Mouse (Mus musculus) embryonic facial prominence, embryonic 14.5 days (tissue): ENCODE data around the gene Krtap5-1. TPM values are rescaled to one million over a fixed set of nuclear protein-coding genes. Genes with fewer than 3 reads are reported as not detected.
"Not testable (repeated sequence)": the region's sequence is repeated elsewhere in the genome, so short reads cannot be mapped to it uniquely, and the experiment has no call there.

Experiments used
- ATAC-seq: fragments of 200-750 bp; cut with Nextera tagmentation; 2 replicates; pipeline ENCODE4 v1.8.0; 2017; ENCODE audit warnings: low read depth, moderate number of reproducible peaks, moderate TSS enrichment
- DNase-seq: peaks from one replicate; pipeline ENCODE4 v3.0.0-alpha.2; 2015; ENCODE audit warnings: low spot score
- H3K27ac ChIP-seq: fragments of 300-500 bp; sonication (generic); replicated peaks from 2 replicates; pipeline ENCODE4 v1.5.1; 2014; ENCODE audit warnings: low read depth, mild to moderate bottlenecking, low read length, moderate library complexity
- H3K27me3 ChIP-seq: fragments of 300-500 bp; sonication (generic); replicated peaks from 2 replicates; pipeline ENCODE4 v1.6.1; 2014; ENCODE audit warnings: low read length; ENCODE audit not compliant: control insufficient read depth, insufficient read depth
- H3K36me3 ChIP-seq: fragments of 300-500 bp; sonication (generic); 2 replicates; pipeline ENCODE4 v1.6.1; 2014; ENCODE audit warnings: low read length, mixed read lengths; ENCODE audit not compliant: control insufficient read depth, insufficient read depth
- H3K4me1 ChIP-seq: fragments of 300-500 bp; sonication (generic); 2 replicates; pipeline ENCODE4 v1.6.1; 2014; ENCODE audit warnings: antibody characterized with exemption, low read length; ENCODE audit not compliant: control insufficient read depth, insufficient read depth
- H3K4me2 ChIP-seq: fragments of 300-500 bp; sonication (generic); 2 replicates; pipeline ENCODE4 v1.6.1; 2014; ENCODE audit warnings: low read depth, mild to moderate bottlenecking, low read length, moderate library complexity, mixed read lengths
- H3K4me3 ChIP-seq: fragments of 300-500 bp; sonication (generic); 2 replicates; pipeline ENCODE4 v1.5.1; 2014; ENCODE audit warnings: low read depth, mild to moderate bottlenecking, low read length
- H3K9ac ChIP-seq: fragments of 300-500 bp; sonication (generic); 2 replicates; pipeline ENCODE4 v1.6.1; 2014; ENCODE audit warnings: low read depth, mild to moderate bottlenecking, low read length, moderate library complexity, mixed read lengths
- H3K9me3 ChIP-seq: fragments of 300-500 bp; sonication (generic); 2 replicates; pipeline ENCODE4 v1.6.1; 2016; ENCODE audit warnings: low read length; ENCODE audit not compliant: control insufficient read depth
- WGBS: fragments of 180-500 bp; shearing (Covaris S2); extraction: QIAGEN DNeasy Blood & Tissue Kit; methylation state at CpG from one replicate; pipeline ENCODE4 v1.1.7; 2014; 5-methylcytosine and 5-hydroxymethylcytosine counted together
- polyA plus RNA-seq: library from polyadenylated mRNA; unstranded; fragments of >200 nt; fragmentation: Nextera tagmentation; extraction: Ambion mirVana; gene quantifications from 2 replicates; pipeline ENCODE4 v1.2.1, GENCODE M21; 2014

The Krtap5-1 gene
- not detected in 2 replicates for polyA plus RNA-seq

DNA sequence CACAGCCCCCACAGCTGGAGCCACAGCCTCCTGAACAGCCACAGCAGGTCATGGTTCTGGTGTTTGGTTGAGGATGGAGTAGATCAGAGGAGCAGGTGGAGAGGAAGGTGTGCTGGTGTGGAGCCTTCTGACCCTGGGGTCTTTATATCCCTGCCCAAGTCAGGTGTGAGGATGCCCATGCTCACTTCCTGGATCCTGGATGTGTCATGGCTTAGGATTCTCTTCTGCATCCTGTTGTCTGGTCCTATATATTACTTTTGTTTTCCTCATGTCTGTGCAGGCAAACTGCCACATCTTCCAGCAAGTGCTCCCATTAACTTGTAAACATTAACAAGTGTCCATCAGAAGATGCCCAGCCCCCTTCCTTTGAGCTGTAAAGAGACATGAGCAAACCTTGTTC is at the start of gene Krtap5-1:
Gene Krtap5-1 (minus strand): TSS at position 101 of the 400 bp plus-strand sequence.
- H3K27ac ChIP-seq, ATAC-seq, H3K9me3 ChIP-seq, H3K27me3 ChIP-seq, H3K4me3 ChIP-seq, H3K9ac ChIP-seq, DNase-seq, H3K4me2 ChIP-seq, H3K36me3 ChIP-seq, H3K4me1 ChIP-seq: not testable (repeated sequence)

- no peak for ATAC-seq
- no peak for DNase-seq
- Histone ChIP-seq H3K4me1 (no peaks in the 10 kb centered on the region), H3K4me2 (no peak overlapping the region), H3K27me3 (no peaks in the 10 kb centered on the region), H3K36me3 (no peaks in the 10 kb centered on the region), H3K9ac (no peak overlapping the region), H3K4me3 (no peak overlapping the region), H3K27ac (peak overlapping the region; percentile 18; the same call in 1 of the 2 replicates), H3K9me3 (no peaks in the 10 kb centered on the region)
- WGBS, result 66% methylated on average over 3 of the region's 3 CpGs
These were observed 45.3 kb upstream of the Krtap5-1 start for GRCm38 (mm10) chr7:142342247-142342640.

DNA sequence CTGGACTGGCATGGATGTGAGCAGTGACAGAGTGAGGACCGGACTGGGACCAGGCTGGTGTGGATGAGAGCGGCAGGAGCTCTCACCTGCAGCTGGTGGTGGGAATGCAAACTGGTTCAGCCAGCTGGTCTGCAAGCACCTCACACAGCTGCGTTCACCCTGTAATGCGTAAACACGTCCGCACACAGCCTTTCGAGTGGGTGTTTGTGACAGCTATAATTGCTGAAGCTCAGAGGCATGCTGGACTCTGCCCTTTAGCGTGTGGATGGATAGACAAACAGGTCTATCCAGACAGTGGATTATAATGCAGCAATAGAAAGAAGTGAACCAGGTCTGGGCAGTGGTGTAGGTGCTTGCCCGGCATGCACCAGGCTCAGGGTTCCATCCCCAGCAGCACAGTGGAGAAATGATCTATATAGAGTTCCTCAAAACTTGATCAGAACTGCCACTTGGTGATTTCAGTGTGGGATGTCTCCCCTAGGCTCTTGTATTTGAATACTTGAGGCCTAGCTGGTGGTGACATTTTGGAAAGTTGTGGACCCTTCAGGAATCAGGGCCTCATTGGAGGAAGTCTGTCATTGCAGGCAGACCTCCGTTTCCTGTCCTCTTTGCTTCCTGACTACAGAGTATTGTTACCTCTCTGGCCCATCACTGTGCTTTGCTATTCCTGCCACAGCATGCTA is 44.8 kb upstream of the Krtap5-1 start:
- WGBS, result 62% methylated on average over 10 of the region's 10 CpGs
- 0 out of 2 replicates have a peak overlapping the region, but pooled peaks have one; percentile 18 for H3K27ac ChIP-seq
- ATAC-seq, result peak; percentile 63; the same call in 1 of the 2 replicates

GRCm38 (mm10) chr7:142340269-142340970 is 43.5 kb upstream of the Krtap5-1 start:
- 48% methylated on average over 10 of the region's 10 CpGs for WGBS
- H3K27ac ChIP-seq, result no peak overlapping the region

More for the DNA sequence above, 44.8 kb upstream of the Krtap5-1 start:
- no peak overlapping the region for H3K4me2 ChIP-seq
- H3K36me3 ChIP-seq, result no peaks in the 10 kb centered on the region
- DNase-seq, result peak; percentile 71
- H3K9me3 ChIP-seq, result no peaks in the 10 kb centered on the region
- no peak overlapping the region for H3K9ac ChIP-seq
- no peaks in the 10 kb centered on the region for H3K27me3 ChIP-seq
- no peak overlapping the region for H3K4me3 ChIP-seq
- no peaks in the 10 kb centered on the region for H3K4me1 ChIP-seq

GRCm38 (mm10) chr7:142335151-142335550 is 38.2 kb upstream of the Krtap5-1 start:
- no peak overlapping the region for H3K27ac ChIP-seq
- WGBS, result 81% methylated on average over 8 of the region's 8 CpGs

More at GRCm38 (mm10) chr7:142340269-142340970, 43.5 kb upstream of the Krtap5-1 start:
- no peaks in the 10 kb centered on the region for H3K4me1 ChIP-seq
- DNase-seq, result peak; percentile 20
- no peaks in the 10 kb centered on the region for H3K27me3 ChIP-seq
- no peak overlapping the region for H3K4me3 ChIP-seq
- H3K36me3 ChIP-seq, result no peaks in the 10 kb centered on the region
- peak; percentile 47; the same call in 1 of the 2 replicates for ATAC-seq
- no peak overlapping the region for H3K4me2 ChIP-seq
- no peak overlapping the region for H3K9ac ChIP-seq
- no peaks in the 10 kb centered on the region for H3K9me3 ChIP-seq

GRCm38 (mm10) chr7:142334246-142334645 is 37.3 kb upstream of the Krtap5-1 start:
- Histone ChIP-seq H3K36me3 (no peaks in the 10 kb centered on the region), H3K9me3 (no peaks in the 10 kb centered on the region), H3K4me3 (no peak overlapping the region), H3K4me2 (no peak overlapping the region), H3K9ac (no peak overlapping the region), H3K4me1 (no peaks in the 10 kb centered on the region), H3K27ac (no peak overlapping the region), H3K27me3 (no peaks in the 10 kb centered on the region)
- WGBS, result 3% methylated on average over 3 of the region's 3 CpGs
- peak; percentile 92 for ATAC-seq
- DNase-seq, result peak; percentile 95

More at GRCm38 (mm10) chr7:142335151-142335550, 38.2 kb upstream of the Krtap5-1 start:
- ATAC-seq (no peak), DNase-seq (no peak)
- Histone ChIP-seq H3K9me3 (no peaks in the 10 kb centered on the region), H3K4me2 (no peak overlapping the region), H3K4me3 (no peak overlapping the region), H3K27me3 (no peaks in the 10 kb centered on the region), H3K9ac (no peak overlapping the region), H3K4me1 (no peaks in the 10 kb centered on the region), H3K36me3 (no peaks in the 10 kb centered on the region)

GRCm38 (mm10) chr7:142332741-142333140 is 35.8 kb upstream of the Krtap5-1 start:
- peak; percentile 42; the same call in 1 of the 2 replicates for ATAC-seq
- not testable (repeated sequence) for H3K9ac ChIP-seq, H3K36me3 ChIP-seq, H3K9me3 ChIP-seq, H3K4me1 ChIP-seq, DNase-seq, H3K27me3 ChIP-seq, H3K4me3 ChIP-seq, H3K4me2 ChIP-seq
- peak overlapping the region; percentile 72 for H3K27ac ChIP-seq
- 31% methylated on average over 2 of the region's 9 CpGs for WGBS

DNA sequence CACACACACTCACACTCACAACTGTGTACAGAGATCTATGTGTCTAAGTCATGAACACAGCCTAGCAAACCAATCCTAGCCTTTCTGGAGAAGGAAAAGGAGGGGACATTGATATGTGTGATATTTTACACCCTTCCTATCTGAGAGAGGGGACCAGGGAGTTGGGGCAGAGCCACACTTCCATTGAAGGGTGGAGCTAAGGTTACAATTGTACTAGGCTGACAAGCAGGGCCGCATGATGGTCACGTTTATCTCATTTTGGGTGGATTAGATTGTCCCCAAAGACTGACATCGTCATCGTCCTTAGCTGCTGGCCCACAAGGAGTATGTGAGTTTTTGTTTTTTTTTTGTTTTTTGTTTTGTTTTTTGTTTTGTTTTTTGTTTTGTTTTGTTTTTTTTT is 34.4 kb upstream of the Krtap5-1 start:
- H3K36me3 ChIP-seq, result no peaks in the 10 kb centered on the region
- no peaks in the 10 kb centered on the region for H3K9me3 ChIP-seq
- H3K27ac ChIP-seq, result no peak overlapping the region
- no peaks in the 10 kb centered on the region for H3K27me3 ChIP-seq
- no peak for DNase-seq
- no peak overlapping the region for H3K4me3 ChIP-seq
- ATAC-seq, result no peak
- no peak overlapping the region for H3K4me2 ChIP-seq
- no peaks in the 10 kb centered on the region for H3K4me1 ChIP-seq
- no peak overlapping the region for H3K9ac ChIP-seq
- WGBS, result 85% methylated on average over 4 of the region's 4 CpGs
